ENCODE assay signal across 27 mouse cellular contexts in the genomic region with DNA sequence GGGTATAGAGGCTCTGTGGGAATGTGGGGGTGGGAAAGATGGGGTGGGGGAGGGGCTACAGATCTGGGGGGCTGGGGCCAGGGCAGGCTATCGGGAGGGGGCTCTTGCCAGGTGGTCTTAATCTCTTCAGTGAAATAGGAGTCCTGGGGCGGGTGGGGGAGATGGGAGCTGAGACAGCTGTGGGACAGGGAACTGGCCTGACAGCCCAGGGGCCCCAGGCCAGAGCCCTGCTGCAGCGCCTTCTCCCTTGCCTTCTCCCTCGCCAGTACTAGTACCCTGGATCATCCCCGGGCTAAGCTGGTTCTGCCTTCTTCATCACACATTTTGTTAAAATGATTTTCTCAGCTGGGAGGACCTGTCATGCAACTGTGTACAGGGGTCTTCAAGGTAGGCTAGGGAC. TPM values are rescaled to one million over a fixed set of nuclear protein-coding genes. Genes with fewer than 3 reads are reported as not detected.
"Had no signal": no experiment of that assay in that cellular context is flagged by ENCODE, and none has a peak within 500 bp of the region (broad histone marks: within the 10 kb centered on the region; RNA-seq: fewer than 3 reads in every experiment).

No protein-coding gene starts in this region.

- H3K4me2 ChIP-seq: limb, embryonic 15.5 days; liver, embryonic 11.5 days; lung, embryonic 15.5 days; midbrain, embryonic 13.5 days; neural tube, embryonic 13.5 days had no signal

- H3K9me3 ChIP-seq: limb, embryonic 15.5 days; lung, embryonic 15.5 days; megakaryocyte, embryonic 14.5 days; midbrain, embryonic 10.5 days; midbrain, embryonic 13.5 days; neural tube, embryonic 13.5 days had no signal

- DNase-seq: kidney, adult 11 months; kidney, adult 9 months; kidney, postnatal 25 days; layer of hippocampus, adult 9-11 months; liver, postnatal 0 days; lung, postnatal 10 days; lung, postnatal 36 days; retina, postnatal 1 day; right cerebral cortex, postnatal 25 days; spleen, adult 18-20 months; thymus, adult 2 months; thymus, postnatal 14 days; thymus, postnatal 4 days had no signal

- H3K27ac ChIP-seq: kidney, postnatal 0 days; layer of hippocampus, adult 2 months; limb, embryonic 15.5 days; liver, embryonic 14.5 days; lung, embryonic 15.5 days; midbrain, embryonic 10.5 days; midbrain, embryonic 13.5 days; neural tube, embryonic 13.5 days had no signal

- H3K9ac ChIP-seq: limb, embryonic 15.5 days; liver, embryonic 14.5 days; liver, postnatal 0 days; lung, embryonic 15.5 days; midbrain, embryonic 13.5 days; neural tube, embryonic 13.5 days had no signal

- H3K4me3 ChIP-seq: layer of hippocampus, adult 2 months; limb, embryonic 15.5 days; lung, embryonic 15.5 days; megakaryocyte, embryonic 14.5 days; midbrain, embryonic 10.5 days; midbrain, embryonic 13.5 days; myocyte; neural tube, embryonic 13.5 days had no signal

- ATAC-seq: liver, postnatal 0 days; midbrain, embryonic 13.5 days; midbrain, embryonic 16.5 days had no signal

- H3K36me3 ChIP-seq: limb, embryonic 15.5 days; lung, embryonic 15.5 days; midbrain, embryonic 10.5 days; midbrain, embryonic 13.5 days; neural tube, embryonic 13.5 days had no signal

RNA-seq across cellular contexts. Expression of gene Tbx1, which starts 5.8 kb away (rescaled TPM):
- total RNA-seq: monocyte, adult 5-6 weeks; neutrophil, adult 5-6 weeks had no signal
- polyA plus RNA-seq: liver, postnatal 0 days had no signal

RNA-seq across cellular contexts. Expression of gene Gp1bb, which starts 25.9 kb away (rescaled TPM):
- total RNA-seq: monocyte, adult 5-6 weeks had no signal

RNA-seq across cellular contexts. Expression of gene Gm49601, which starts 30.0 kb away (rescaled TPM):
- polyA plus RNA-seq: liver, embryonic 11.5 days; liver, postnatal 0 days had no signal
